Mouse (Mus musculus) kidney, embryonic 14.5 days (tissue): Measurements from ENCODE around the gene Lipe. TPM values are rescaled to one million over a fixed set of nuclear protein-coding genes. Genes with fewer than 3 reads are reported as not detected.

Experiments
- ATAC-seq: fragments of 200-750 bp; cut with Nextera tagmentation; 2 replicates; pipeline ENCODE4 v1.8.0; 2017; ENCODE audit warnings: moderate number of reproducible peaks, mild to moderate bottlenecking, moderate TSS enrichment, moderate library complexity; ENCODE audit not compliant: low FRiP score, low TSS enrichment
- H3K27ac ChIP-seq: fragments of 300-500 bp; sonication (generic); 2 replicates; pipeline ENCODE4 v1.5.1; 2014; ENCODE audit warnings: low read depth, mild to moderate bottlenecking, low read length, moderate library complexity, mixed read lengths
- H3K27me3 ChIP-seq: fragments of 300-500 bp; sonication (generic); 2 replicates; pipeline ENCODE4 v1.6.1; 2014; ENCODE audit warnings: mild to moderate bottlenecking, low read length; ENCODE audit not compliant: control insufficient read depth, insufficient read depth
- H3K36me3 ChIP-seq: fragments of 300-500 bp; sonication (generic); 2 replicates; pipeline ENCODE4 v1.6.1; 2014; ENCODE audit warnings: low read length, mixed read lengths; ENCODE audit not compliant: control insufficient read depth, insufficient read depth
- H3K4me1 ChIP-seq: fragments of 300-500 bp; sonication (generic); 2 replicates; pipeline ENCODE4 v1.6.1; 2014; ENCODE audit warnings: low read length, mixed read lengths; ENCODE audit not compliant: control insufficient read depth, insufficient read depth
- H3K4me2 ChIP-seq: fragments of 300-500 bp; sonication (generic); replicated peaks from 2 replicates; pipeline ENCODE4 v1.6.1; 2014; ENCODE audit warnings: low read depth, mild to moderate bottlenecking, low read length
- H3K4me3 ChIP-seq: fragments of 300-500 bp; sonication (generic); 2 replicates; pipeline ENCODE4 v1.5.1; 2014; ENCODE audit warnings: mild to moderate bottlenecking, low read length
- H3K9ac ChIP-seq: fragments of 300-500 bp; sonication (generic); 2 replicates; pipeline ENCODE4 v1.6.1; 2014; ENCODE audit warnings: low read depth, mild to moderate bottlenecking, low read length, moderate library complexity
- H3K9me3 ChIP-seq: fragments of 300-500 bp; sonication (generic); 2 replicates; pipeline ENCODE4 v1.6.1; 2016; ENCODE audit warnings: low read length; ENCODE audit not compliant: control insufficient read depth
- WGBS: fragments of 180-500 bp; shearing (Covaris S2); extraction: QIAGEN DNeasy Blood & Tissue Kit; methylation state at CpG from one replicate; pipeline ENCODE4 v1.1.7; 2014; 5-methylcytosine and 5-hydroxymethylcytosine counted together
- polyA plus RNA-seq: library from polyadenylated mRNA; unstranded; fragments of >200 nt; fragmentation: Nextera tagmentation; extraction: Ambion mirVana; gene quantifications from 2 replicates; pipeline ENCODE4 v1.2.1, GENCODE M21; 2014

The Lipe gene
- polyA plus RNA-seq, 1 experiment from 2014 or later, result 5.3 TPM

DNA sequence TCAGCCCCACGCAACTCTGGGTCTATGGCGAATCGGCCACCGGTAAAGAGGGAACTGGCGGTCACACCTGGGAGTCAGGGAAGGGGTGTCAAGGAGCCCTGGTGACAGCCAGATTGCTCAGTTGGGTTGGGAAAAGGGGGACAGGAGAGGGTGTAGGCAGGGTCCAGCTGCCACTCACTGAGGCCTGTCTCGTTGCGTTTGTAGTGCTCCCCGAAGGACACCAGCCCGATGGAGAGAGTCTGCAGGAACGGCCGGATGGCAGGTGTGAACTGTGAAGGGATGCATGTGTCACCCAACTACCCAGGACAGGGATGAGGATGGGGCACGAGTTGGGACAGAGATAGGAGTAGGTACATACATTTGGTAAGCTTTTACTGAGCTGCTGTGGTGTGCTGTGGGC, 13.3 kb downstream of the Lipe start:
- H3K9ac ChIP-seq, result no peak overlapping the region
- WGBS, result 88% methylated on average over 12 of the region's 12 CpGs
- peaks cover 46% of the 10 kb centered on the region for H3K36me3 ChIP-seq
- peaks cover 2% of the 10 kb centered on the region for H3K4me1 ChIP-seq
- H3K27ac ChIP-seq, result no peak overlapping the region
- no peaks in the 10 kb centered on the region for H3K9me3 ChIP-seq
- H3K4me2 ChIP-seq, result no peak overlapping the region
- no peak for ATAC-seq
- H3K27me3 ChIP-seq, result no peaks in the 10 kb centered on the region
- H3K4me3 ChIP-seq, result no peak overlapping the region

DNA sequence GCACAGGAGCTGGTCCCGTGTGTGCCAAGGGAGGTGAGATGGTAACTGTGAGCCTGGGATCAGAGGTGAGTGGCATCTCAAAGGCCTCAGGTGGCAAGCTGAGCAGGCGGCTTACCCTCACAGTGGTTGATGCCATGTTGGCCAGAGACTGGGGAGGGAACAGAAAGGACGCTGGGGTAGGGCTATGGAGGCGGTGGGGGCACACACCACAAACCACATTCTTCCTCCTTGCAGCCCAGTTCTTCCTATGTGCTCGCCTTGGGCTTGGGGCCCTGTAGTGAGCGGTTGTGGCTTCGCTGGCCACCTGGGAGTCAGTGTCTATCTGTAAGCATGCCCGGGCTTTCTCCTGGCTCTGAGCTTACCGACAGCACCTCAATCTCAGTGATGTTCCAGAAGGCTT, 13.7 kb downstream of the Lipe start:
- Histone ChIP-seq H3K27ac (no peak overlapping the region), H3K36me3 (peaks cover 46% of the 10 kb centered on the region), H3K9me3 (no peaks in the 10 kb centered on the region), H3K9ac (no peak overlapping the region), H3K4me3 (no peak overlapping the region), H3K4me2 (no peak overlapping the region), H3K4me1 (peaks cover 3% of the 10 kb centered on the region), H3K27me3 (no peaks in the 10 kb centered on the region)
- no peak for ATAC-seq
- WGBS, result 88% methylated on average over 9 of the region's 9 CpGs

DNA sequence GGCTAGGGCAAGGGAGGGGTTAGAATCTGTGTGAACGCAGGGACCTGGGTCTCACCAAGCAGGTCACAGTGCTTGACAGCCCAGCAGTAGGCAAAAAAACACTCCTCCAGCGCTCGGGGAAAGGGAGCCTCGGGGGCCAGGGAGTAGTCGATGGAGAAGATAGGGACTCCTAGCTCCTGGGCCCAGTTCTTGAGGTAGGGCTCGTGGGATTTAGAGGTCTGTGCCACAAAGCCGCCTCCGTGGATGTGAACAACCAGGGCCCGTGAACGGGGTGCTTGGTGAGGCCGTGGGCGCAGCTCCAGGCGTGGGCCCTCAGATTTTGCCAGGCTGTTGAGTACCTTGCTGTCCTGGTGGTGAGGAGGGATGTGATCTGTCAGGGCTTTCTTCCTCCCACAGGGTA, 14.2 kb downstream of the Lipe start:
- Histone ChIP-seq H3K9me3 (no peaks in the 10 kb centered on the region), H3K4me1 (peaks cover 3% of the 10 kb centered on the region), H3K27ac (no peak overlapping the region), H3K27me3 (no peaks in the 10 kb centered on the region), H3K4me3 (no peak overlapping the region), H3K4me2 (no peak overlapping the region), H3K9ac (no peak overlapping the region), H3K36me3 (peaks cover 46% of the 10 kb centered on the region)
- WGBS, result 88% methylated on average over 13 of the region's 13 CpGs
- no peak for ATAC-seq

DNA sequence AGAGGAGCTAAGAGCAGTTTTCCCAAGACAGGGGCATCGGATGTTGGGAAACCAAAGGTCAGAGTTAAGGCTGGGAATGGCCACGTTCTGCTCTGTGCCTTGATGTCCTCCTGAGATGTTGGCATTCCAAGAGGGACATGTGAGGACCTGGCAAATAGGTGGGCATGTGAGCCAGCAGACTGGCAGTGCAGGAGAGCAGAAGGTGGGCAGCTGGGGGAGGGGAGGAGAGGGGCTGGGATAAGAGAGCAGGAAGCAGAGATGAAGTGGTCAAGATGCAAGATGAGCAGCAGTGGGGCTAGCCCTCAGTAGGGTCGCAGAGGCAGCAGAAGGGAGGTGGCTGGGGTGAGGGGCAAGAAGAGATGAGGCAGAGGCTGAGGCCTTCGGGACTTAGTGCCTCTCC, 14.6 kb downstream of the Lipe start:
- WGBS, result 87% methylated on average over 4 of the region's 4 CpGs
- ATAC-seq, result no peak
- peaks cover 46% of the 10 kb centered on the region for H3K36me3 ChIP-seq

DNA sequence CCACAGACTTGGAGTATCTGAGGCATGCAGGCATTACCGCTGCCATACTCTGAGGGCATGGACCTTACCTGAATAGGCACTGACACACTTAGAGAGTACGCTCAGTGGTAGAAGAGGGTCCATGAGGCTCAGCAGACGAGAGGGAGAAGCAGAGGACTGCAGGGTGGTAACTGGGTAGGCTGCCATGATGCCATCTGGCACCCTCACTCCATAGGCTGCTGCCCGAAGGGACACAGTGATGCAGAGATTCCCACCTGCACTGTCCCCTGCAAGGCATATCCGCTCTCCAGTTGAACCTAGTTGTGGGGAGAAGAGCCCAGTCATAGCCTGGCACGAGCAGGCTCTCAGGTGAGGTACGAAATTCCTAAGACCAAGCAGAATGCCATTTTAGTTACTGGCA, 15.1 kb downstream of the Lipe start:
- Histone ChIP-seq H3K9ac (no peak overlapping the region), H3K27ac (no peak overlapping the region), H3K27me3 (no peaks in the 10 kb centered on the region; the same call in 1 of the 2 replicates), H3K36me3 (peaks cover 46% of the 10 kb centered on the region), H3K9me3 (no peaks in the 10 kb centered on the region), H3K4me3 (no peak overlapping the region), H3K4me2 (no peak overlapping the region), H3K4me1 (peaks cover 3% of the 10 kb centered on the region)
- WGBS, result 93% methylated on average over 7 of the region's 7 CpGs
- no peak for ATAC-seq

More for the DNA sequence above, 14.6 kb downstream of the Lipe start:
- peaks cover 3% of the 10 kb centered on the region for H3K4me1 ChIP-seq
- no peak overlapping the region for H3K4me2 ChIP-seq
- no peak overlapping the region for H3K27ac ChIP-seq
- H3K27me3 ChIP-seq, result no peaks in the 10 kb centered on the region
- no peak overlapping the region for H3K4me3 ChIP-seq
- no peak overlapping the region for H3K9ac ChIP-seq
- H3K9me3 ChIP-seq, result no peaks in the 10 kb centered on the region

DNA sequence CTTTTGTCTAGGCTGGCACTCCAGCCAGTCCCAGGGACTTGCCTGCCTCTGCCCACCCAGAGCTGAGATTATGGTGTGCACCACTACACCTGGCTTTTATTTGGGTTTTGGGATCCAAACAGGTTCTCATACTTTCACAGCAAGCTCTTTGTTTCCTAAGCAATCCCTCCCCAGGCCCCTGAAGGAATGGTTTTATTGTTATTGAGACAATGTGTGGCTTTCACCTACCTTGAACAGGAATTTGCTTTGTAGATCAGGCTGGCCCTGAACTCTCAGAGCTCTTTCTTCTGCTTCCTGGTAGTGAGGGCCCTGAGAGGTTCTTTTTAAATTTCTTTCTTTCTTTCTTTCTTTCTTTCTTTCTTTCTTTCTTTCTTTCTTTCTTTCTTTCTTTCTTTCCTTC, 16.0 kb downstream of the Lipe start:
- H3K36me3 ChIP-seq, result peaks cover 40% of the 10 kb centered on the region

DNA sequence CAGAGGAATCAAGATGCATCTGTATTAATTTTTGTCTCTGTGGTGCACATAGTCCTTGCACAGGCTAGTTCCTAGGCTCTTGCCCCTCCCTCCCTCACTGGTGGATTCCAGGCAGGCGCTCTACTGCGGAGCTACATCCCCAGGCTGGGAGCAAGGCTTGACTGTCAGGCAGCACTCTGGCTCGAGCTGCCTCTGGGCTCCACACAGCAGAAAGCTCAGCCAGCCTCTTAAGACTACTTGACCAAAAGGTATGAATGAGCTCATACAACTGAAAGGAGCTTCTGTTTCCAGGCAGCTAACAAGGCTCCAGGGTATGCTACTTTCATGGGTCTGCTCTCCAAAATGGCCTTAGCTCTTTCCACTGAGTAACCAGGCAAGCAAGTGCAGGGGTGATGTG, 17.2 kb downstream of the Lipe start:
- Histone ChIP-seq H3K4me1 (peaks cover 3% of the 10 kb centered on the region), H3K9ac (no peak overlapping the region), H3K4me3 (no peak overlapping the region), H3K36me3 (peaks cover 33% of the 10 kb centered on the region), H3K9me3 (no peaks in the 10 kb centered on the region), H3K27me3 (no peaks in the 10 kb centered on the region; the same call in 1 of the 2 replicates), H3K4me2 (no peak overlapping the region), H3K27ac (no peak overlapping the region)
- no peak for ATAC-seq
- WGBS, result 39% methylated on average over 3 of the region's 3 CpGs

More for the DNA sequence above, 16.0 kb downstream of the Lipe start:
- Histone ChIP-seq H3K4me1 (peaks cover 3% of the 10 kb centered on the region), H3K4me2 (no peak overlapping the region), H3K9ac (no peak overlapping the region), H3K4me3 (no peak overlapping the region), H3K9me3 (no peaks in the 10 kb centered on the region), H3K27me3 (no peaks in the 10 kb centered on the region; the same call in 1 of the 2 replicates), H3K27ac (no peak overlapping the region)
- no peak for ATAC-seq

DNA sequence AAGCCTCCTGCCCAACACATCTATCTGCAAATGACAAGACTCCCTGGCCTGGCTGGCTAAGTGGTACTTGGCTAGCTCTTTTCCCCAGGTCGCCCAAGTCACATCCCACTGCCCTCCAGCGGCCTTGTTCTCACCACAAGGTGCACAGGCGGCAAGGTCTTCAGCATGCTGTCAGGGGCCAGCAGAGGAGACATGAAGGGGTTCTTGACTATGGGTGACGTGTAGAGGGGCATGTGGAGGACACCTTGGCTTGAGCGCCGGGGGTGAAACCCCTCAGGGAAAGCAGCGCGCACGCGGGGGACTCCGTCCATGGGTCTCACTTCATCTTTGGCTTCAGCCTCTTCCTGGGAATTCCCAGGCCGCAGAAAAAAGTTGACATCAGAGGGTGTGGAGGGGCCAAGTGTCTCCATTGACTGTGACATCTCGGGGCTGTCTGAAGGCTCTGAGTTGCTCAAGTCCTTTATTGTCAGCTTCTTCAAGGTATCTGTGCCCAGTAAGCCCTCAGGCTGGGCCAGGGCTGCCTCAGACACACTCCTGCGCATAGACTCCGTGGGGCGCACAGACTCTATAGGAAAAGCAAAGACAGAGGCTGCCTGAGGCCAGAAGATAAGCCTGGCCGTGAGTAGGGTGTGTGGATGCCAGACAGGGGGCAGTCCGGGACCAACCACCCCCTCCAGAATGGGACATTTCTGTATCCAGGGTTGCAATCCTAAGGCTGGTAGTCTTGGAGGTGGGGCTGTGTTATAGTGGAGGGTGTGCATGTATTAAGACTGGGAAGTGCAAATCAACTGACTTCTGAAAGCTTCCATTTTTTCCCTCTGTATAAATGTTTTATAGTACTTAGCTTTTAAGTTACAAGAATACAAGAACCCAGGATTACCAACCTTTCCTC, 17.9 kb downstream of the Lipe start:
- Histone ChIP-seq H3K4me3 (peak overlapping the region; percentile 38), H3K9me3 (no peaks in the 10 kb centered on the region), H3K4me1 (peaks cover 3% of the 10 kb centered on the region), H3K9ac (peak overlapping the region; percentile 59; the same call in 1 of the 2 replicates), H3K27me3 (no peaks in the 10 kb centered on the region; the same call in 1 of the 2 replicates), H3K27ac (no peak overlapping the region), H3K4me2 (peak overlapping the region; percentile 81), H3K36me3 (peaks cover 31% of the 10 kb centered on the region)
- WGBS, result 63% methylated on average over 18 of the region's 18 CpGs
- ATAC-seq, result 0 out of 2 replicates have a peak, but pooled peaks have one; percentile 1
